Mouse (Mus musculus) T-helper 1 cell (primary cell): Measurements from ENCODE around the gene D10Wsu102e.

Source experiments
- in situ Hi-C: fragments of 300-600 bp; cut with MboI, MseI; formaldehyde crosslinking; loops from one replicate; pipeline ENCODE4 v1.15.1; 2025; ENCODE audit warnings: high pct_unique_total_duplicates

D10Wsu102e gene

DNA sequence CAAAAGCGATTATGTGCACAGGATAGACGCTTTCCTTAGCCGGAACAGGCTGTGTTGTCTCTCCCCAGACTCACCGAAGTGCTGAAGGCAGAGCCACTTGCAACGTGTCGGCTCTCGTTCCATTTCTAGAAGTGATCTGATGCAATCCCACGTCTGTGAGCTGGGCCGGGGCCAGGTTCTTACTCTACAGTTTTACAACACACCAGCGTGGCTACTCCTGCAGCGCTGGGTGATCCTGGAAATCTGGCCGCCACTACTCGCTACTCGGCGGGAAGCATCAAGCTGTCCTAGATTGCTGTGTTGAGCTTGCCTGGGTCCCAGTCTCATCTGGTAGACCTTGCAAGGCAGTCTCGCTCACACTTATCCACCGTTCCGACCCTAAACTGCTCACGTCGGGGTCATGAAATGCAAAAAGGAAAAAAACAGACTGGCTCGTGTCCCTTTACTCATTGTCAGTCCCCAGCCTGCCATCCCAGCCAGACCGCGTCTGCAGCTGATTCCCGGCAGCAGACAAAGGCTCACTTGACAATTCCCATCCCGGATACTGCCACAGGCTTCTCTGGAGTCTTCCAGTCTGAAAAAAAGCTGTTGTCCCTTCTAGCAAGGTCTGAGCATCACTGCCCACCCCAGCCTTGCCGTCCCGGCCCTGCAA is 173.4 kb downstream of the D10Wsu102e start:
- in situ Hi-C loops, result loop anchor here (10.0 to 25.0 kb wide), 3 partner anchors 629 to 1896 kb away; partner anchors contain the start of genes 1190007I07Rik, Ankrd24, Gm10778 and Sirt6

DNA sequence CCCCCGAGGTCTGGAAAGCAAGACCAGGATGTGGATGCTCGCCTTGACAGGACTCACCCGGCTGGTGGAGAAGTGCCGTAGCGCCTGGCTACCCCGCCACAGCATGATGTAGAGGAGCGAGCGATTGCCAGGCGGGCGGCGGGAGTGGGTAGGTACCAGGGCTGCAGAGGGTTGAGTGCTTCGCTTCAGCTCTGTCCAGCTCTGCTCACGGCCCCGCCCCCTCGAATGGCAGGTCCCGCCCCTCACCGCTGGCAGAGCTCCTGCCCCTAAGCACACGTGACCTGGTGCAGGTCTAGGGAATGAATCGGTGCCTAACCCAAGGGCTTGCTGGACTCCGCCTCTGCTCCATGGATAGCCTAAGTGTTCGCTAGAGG is 173.9 kb downstream of the D10Wsu102e start, which contains the start of gene Aldh1l2:
Gene Aldh1l2 (minus strand): TSS at position 231 of the 374 bp plus-strand sequence.
- in situ Hi-C loops, result loop anchor here (10.0 to 25.0 kb wide), 3 partner anchors 629 to 1897 kb away; partner anchors contain the start of genes 1190007I07Rik, Ankrd24, Gm10778 and Sirt6

DNA sequence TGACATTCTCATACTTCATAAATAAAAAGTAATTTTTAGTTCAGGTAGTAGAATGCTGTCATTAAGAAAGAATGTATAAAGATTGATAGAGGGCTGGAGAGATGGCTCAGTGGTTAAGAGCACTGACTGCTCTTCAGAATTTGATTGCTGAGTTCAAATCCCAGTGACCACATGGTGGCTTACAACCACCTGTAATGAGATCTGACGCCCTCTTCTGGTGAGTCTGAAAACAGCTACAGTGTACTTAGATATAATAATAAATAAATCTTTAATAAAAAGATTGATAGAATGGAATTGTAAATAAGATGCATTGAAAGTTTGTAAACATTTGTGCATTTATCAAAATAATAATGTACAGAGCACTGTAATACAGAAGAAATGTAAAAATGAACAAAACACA is 176.4 kb downstream of the D10Wsu102e start:
- in situ Hi-C loops, result loop anchor here (10.0 to 25.0 kb wide), 3 partner anchors 632 to 1899 kb away; partner anchors contain the start of genes 1190007I07Rik, Ankrd24, Gm10778 and Sirt6
